Mouse (Mus musculus) thymus, postnatal 0 days (tissue): Measurements from ENCODE around the gene Ddr2. TPM values are rescaled to one million over a fixed set of nuclear protein-coding genes. Genes with fewer than 3 reads are reported as not detected.
"Not testable (repeated sequence)": the region's sequence is repeated elsewhere in the genome, so short reads cannot be mapped to it uniquely, and the experiment has no call there.

Source experiments
- DNase-seq: peaks from one replicate; pipeline ENCODE4 v3.0.0-alpha.2; 2015; ENCODE audit warnings: low spot score
- polyA plus RNA-seq: library from polyadenylated mRNA; unstranded; fragments of >200 nt; fragmentation: Nextera tagmentation; extraction: Ambion mirVana; gene quantifications from 2 replicates; pipeline ENCODE4 v1.2.1, GENCODE M21; 2015

The Ddr2 gene
- polyA plus RNA-seq, 1 experiment from 2014 or later, result 2.5 TPM

DNA sequence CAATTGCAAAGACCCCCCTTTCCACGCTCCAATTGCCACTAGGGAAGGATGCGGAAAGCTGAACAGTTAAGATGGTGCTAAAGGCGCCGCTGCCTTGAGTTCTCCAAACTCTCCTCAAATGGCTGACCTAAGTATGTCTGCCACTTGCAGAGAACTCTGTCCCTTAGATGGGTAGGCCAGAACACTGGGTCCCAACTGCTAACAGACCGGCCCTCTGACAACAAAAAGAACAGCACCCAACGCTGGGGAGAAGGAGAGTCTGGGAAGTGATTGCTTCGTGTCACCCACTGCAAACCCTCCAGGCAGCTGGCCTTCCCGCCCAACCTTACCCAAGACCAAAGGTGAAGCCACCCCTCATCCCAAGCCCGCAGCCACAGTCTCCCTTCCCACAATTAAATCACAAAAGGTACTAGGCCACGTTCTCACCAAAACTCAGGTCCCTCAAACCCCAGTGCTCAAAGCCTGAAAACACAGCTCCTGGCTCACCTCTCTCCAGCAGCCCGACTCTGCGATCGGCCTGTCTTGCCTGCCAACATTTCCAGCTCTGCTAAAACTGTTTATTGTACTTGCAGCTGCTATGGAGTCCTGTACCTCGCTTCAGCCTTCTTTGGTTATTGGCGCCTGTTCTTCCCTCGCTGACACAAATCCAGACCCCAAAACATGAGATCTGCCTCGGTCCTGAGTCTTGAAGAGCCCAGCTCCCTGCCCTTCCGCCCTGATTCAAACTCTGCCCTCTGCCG, 616 bp downstream of the Ddr2 start:
- DNase-seq, result no peak

DNA sequence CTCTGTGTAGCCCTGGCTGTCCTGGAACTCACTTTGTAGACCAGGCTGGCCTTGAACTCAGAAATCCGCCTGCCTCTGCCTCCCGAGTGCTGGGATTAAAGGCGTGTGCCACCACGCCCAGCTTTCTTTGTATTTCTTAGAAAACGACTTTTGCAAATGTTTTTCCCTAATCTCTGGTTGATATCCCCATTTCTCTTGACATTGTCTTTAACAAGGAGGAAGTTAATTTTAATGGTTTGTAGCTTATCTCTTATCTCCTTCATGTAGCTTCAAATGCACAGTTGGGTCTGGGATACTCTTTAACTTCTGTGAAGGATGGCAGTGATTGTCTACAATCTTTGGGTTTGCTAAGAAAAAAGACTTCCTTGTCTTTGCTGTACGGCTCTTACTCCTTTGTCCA, 7.7 kb downstream of the Ddr2 start:
- DNase-seq, result not testable (repeated sequence)

DNA sequence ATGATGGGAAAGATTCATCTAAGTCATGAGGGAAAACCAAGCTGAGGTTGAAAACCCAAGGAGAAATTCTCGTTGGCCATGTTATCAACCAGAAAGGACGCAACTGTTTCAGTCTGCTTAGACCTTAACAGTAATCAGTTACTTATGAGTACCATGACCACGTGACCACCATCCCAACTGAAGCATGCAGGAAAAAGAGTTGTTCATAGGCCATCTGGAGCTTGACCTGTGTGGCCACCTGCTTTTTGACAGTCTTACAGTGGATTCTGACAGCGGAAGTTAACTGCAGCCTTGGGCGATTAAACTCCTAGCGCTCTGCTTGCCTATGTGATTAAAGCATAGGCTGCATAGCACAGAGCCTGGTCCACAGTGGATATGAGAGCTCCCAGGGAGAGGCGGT, 23.9 kb downstream of the Ddr2 start:
- DNase-seq, result no peak

DNA sequence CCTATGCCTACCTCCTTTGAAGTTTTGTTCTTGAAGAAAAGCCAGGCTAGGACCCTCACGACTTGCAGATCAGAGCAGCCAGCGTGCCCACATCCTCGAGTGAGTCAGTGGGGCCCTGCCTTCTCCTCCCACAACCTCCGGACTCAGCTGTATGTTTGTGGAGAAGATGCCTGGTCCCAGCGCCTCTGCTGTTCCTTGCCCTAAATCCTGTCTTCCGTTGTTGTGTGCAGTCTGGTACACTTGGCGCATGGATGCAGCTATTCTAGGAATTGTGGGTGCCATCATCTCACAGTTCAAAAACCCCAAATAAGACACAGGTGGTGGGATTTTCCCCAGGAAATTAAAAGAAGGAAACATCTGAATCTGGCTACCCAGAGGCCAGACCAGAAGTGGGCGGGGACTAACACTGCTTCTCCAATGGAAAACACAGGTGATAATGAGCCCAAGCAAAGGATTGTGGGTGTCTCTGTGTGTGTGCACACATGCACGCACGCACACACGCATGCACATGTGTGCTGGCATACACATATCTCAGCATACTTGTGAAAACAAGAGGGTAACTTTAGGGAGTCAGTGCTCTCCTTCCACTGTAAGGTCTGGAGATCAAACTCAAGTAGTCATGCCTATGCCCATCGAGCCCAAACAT, 26.3 kb downstream of the Ddr2 start:
- no peak for DNase-seq

DNA sequence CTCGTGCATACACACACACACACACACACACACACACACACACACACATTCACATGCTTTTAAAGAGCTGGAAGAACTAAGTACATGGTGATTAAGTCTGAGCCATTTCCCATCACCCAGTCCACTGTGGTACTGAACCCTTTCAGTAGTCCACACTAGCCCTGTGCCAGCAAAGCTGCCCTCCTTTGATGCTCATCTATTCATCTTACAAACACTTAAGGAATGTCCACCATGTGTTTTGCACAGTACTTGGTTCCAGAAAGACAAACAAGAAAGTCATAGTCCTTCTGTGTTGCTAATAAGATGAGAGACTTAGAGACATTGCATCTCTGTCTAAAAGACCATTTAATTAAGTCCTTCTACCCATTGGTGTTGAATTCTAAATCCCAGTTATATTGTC, 29.7 kb downstream of the Ddr2 start:
- no peak for DNase-seq

DNA sequence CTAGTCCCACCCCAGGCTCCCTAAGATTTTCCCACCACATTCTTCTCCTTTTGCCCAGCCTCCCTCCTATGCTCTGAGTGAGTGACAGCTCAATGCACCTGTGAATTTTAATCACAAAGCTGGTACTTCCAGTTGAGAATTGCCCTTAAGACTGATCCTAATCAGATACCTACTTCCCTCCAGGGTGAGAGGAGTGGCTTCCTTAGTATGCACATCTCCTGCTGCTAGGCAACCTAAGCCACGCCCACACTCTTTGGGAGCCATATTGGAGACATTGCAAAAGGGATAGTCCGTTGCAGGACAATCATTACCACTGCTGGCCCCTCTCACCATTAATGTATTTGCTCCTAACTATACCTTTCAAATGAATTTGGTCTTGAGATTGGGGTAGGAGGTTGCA, 31.1 kb downstream of the Ddr2 start:
- no peak for DNase-seq

DNA sequence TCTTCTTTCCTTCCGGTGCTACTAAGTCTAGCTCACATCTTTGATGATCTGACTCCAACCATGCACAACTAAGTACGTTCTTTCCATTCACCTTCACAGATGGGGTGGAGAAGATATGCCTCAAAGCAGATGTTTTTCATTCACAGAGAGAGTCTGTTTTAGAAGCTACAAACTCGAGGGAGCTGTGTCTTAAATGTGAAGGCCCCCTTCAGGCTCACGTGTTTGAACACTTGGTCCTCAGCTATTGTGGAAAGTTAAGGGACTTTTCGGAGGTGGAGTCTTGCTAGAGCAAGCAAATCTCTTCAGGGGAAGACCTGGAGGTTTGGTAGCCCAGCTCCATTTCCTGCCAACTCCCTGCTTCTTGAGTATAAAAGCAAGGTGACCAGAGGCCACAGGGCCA, 34.2 kb downstream of the Ddr2 start:
- no peak for DNase-seq

DNA sequence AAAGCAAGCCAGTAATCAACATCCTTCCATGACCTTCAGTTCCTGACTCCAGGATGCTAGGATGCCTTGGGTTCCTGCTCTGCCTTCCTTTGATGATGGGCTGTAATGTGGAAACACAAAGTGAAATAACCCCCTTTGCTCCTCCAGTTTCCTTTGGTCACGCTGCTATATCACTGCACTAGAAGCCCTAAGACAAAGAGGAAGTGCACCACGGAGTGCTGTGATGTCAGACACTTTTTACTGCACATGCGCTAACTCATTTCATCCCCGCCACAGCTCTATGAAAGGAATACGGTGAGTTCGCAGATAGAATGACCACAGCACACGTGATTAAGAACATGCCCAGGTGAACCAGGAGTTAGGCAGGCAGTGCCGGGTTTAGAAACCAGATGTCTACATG, 36.8 kb downstream of the Ddr2 start:
- DNase-seq, result no peak

DNA sequence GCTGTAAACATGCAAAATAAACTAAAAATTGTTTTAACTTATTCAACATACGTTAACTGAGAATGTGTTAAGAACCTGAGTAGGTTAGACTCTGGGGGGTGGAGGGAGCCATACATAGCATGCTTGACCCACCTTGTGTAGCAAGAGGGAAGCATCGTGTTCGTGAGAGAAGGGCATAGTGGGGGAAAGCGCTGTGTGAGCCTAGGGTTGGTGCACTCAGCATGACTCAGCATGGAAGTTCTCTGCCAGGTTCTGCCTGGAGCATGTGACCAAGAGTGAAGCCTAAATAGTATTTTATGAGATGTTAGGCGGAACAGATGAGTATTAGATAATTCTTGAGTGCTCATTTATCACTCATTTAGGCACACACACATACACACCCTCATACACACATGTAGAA, 41.4 kb downstream of the Ddr2 start:
- no peak for DNase-seq

DNA sequence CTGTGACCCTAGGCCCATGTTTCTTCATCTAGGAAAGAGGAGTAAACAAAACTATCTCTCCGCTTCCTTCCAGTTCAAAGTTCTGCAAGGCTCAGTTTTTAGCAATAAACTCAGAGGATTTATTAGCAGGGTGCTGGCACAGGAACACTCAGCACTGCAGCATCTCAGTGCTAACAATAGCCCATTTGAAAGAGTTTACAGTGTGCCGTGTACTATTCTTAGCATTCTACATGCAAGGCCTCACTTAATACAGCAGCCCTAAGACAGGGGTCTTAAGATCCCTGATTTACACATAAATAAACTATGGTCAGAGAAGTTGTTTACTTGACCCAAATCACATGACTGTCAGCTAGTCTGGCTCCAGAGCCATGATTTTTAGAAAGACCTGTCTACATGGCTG, 44.6 kb downstream of the Ddr2 start:
- DNase-seq, result no peak

DNA sequence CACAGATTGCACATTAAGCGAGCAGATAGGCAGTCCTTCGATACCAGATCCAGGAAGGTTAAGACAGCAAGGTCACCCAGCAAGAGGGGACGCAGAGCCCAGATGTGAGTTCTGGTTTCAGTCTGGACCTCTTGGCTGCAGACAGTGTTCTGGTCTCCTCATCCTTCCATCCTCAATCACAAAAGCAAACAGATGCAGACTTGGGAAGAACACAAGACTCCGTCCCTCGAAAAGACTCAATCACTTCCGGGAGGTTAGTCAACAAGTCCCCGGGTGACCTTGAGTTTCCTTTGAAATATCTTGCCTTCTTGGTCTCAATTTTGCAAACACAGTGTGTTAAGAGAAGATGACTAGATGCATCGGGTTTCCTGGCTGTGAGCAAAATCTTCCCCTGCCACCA, 45.6 kb downstream of the Ddr2 start:
- DNase-seq, result no peak

DNA sequence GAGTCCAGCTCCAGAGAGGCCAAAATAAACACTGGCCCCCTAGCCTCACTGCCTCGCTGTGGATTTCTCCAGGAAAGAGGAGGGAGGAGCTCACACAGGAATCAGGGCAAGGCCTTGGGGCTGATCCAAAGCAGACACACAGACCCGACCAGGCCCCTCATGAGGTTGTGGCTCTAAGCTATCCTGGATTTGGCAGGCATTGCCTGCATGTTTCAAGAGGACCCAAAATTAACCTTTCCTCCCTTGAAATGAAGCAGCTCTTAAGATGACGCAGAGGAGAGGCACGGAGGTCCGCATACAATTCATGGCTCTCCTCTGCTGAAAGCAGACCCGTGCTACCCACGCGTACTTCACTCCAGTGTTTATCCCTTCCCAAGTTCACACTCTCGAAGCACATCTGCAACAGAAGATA, 46.5 kb downstream of the Ddr2 start:
- no peak for DNase-seq

DNA sequence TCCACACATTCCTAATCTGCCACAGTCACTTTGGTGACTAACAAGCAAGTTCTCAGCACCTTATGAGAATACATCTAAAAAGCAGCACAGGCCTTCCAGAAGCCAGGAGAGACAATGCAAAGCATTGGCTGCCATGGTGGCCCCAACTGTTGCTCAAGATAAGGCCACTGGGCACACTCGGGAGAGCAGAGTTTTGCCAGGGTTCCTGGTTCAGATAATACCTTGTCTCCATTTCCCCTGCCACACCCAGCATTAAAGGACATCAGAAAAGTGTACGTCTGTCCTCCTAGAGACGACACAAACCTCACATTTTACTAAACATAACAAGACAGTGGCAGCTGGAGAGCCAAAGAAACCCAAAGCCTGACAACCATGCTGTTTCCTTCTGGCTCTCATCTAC, 50.3 kb downstream of the Ddr2 start:
- DNase-seq, result no peak

DNA sequence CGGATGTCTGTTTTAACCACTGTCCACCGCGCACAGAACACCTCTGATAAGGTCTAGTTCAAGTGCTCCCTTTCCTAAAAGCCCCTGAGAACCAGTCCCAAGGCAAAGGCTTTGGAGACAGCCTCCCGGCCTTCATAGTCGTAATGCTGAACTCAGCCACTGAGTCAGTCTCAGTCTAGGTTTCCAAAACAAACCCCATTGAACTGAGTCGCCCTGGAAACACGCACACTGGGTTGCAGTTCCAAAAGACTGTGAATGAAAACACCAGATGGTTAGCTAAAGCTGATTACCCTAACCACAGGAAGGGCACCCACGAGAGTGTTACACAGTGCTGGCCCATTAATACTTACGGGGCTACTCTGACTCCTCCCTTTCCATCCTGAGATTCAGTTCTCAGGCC, 51.2 kb downstream of the Ddr2 start:
- no peak for DNase-seq

DNA sequence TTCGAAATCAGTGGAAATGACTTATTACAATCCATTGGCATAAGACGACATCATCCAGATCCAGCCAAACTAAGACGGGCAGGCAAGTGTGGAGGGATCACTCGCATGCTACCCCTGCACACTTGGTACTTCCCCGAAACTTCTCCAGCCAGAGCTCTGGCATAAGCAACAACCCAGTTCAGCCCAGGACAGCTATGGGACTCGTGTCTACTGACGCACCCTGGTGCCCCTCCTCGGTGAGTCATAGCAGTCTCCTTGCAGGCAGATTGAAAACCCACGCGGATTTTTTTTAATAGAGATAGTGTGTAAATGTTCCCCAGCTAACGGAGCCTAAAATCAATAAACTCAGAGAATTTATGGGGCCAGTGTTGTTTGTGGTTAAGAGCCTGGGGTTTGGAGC, 52.5 kb downstream of the Ddr2 start:
- DNase-seq, result no peak

DNA sequence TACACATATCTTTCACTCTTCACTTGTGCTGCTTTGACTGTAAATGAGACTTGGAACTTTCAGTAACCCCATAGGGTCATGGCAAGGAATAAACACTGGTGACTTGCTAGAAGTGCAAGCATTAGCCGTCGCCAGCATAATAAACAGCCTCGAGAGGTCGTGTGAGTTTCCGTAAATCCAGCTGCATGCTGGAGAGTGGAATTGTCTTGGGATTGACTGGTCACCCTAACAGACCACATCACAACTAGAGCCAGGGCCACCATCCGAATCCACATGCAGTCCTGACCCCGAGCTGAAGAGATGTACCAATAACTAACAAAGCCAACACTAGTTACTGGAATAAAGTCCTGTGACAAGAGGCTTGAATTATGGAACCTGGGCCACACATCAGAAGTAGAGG, 53.0 kb downstream of the Ddr2 start:
- no peak for DNase-seq

DNA sequence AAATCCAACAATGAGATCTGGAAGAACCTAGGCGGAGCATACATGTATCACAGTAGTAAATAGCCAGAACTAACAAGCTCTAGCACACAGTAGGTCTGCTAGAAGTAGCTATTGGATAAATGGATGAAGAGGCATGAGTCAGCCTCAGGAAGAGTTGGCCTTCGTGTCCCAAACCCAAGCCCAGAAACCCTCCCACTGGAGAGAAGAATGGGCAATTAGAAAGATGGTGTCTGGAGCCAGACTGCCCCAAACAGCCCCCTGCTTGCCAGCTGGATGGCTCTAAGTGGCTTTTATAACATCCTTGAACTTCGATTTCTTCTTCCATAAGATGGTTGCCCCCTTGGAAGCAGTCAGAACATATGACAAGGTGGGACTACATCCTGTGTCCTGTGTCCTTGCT, 53.6 kb downstream of the Ddr2 start:
- DNase-seq, result no peak

DNA sequence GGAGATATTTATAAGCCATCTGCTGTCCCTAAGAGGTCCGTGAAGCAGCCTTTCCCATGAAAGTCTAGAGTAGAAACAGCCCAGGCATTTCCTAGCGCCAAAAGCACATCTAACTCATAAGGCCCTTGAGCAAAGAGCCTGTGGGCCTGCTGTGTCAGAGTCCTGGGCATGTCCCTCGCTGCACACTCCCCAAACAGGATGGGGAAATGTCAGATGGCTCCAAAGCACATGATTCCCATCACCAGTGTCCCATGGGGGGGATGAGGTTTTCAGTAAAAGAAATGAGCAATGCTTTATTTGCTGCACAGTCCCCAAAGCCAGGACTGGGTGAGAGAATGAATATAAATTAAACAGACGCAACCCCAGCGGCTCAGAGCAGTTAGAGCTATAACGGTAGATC, 54.3 kb downstream of the Ddr2 start:
- no peak for DNase-seq

DNA sequence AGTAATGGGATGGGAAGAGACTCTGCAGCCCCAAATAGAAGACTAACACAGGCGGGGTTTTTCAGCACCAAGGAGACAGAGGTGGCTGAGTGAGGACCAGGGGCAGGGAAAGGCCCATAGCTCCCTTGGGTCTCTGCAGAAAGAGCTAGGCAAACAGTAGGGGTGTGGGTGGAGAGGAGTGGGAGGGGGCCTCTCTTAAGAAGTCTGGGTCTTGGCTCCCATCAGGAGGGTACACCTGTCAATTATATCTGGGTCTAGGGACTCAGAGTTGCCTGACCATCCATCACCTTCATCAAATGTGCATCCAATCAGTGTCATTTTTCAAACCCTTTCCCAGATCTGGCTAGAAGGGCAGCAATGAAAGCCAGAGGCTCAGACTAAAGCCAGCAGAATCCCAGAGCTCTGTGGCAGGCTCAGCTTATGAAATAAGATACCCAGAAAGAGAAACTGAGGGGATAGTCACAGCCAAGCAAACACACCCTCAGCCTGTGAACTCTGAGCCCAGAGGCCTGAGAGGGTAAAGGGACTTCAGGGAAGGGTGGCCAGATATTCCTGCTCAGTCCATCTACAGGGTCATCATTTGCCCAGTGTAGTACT, 58.0 kb downstream of the Ddr2 start:
- no peak for DNase-seq

DNA sequence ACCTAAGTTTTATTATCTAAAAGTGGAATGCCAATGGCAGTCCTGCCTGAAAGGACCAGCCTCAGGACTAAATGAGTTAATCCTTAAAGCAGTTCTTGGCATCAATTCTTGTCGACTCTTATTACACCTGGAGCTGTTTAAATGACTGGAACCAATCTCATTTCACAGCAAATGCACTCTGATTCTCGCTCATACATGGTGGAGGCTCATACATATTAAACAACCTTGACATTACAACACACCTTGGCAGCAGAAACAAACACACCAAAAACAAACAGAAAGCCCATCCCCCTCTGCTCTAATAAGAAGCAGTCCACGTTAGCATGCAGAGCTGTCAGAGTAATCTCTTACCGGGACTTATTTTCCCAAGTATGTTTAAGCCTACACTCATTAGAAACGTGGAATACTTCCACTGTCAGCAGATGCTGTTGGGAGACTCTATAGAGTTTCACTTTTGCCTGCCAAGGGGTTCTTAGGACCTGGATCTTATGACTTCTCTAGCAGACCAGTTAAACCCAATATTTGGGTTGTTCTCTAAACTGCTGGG, 58.9 kb downstream of the Ddr2 start:
- no peak for DNase-seq

DNA sequence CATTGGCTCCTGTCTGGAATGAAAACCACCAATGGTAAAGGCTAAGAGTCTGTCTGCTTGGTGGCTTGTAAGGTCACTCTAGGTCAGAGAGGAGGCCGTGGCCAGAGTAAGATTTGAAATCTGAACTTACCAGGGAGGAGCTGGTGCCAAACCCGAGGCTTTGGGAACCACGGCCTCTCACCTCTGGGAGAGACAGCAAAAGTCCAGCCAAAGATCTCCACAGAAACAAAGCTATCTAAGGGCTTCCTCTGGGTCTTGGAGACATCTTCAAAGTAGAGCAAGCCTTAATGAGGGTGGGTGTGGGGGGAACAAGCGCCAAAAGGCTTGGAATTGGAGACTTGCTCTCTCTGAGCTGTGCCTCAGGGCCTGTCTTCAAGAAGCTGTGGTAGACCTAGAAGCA, 62.1 kb downstream of the Ddr2 start:
- no peak for DNase-seq

DNA sequence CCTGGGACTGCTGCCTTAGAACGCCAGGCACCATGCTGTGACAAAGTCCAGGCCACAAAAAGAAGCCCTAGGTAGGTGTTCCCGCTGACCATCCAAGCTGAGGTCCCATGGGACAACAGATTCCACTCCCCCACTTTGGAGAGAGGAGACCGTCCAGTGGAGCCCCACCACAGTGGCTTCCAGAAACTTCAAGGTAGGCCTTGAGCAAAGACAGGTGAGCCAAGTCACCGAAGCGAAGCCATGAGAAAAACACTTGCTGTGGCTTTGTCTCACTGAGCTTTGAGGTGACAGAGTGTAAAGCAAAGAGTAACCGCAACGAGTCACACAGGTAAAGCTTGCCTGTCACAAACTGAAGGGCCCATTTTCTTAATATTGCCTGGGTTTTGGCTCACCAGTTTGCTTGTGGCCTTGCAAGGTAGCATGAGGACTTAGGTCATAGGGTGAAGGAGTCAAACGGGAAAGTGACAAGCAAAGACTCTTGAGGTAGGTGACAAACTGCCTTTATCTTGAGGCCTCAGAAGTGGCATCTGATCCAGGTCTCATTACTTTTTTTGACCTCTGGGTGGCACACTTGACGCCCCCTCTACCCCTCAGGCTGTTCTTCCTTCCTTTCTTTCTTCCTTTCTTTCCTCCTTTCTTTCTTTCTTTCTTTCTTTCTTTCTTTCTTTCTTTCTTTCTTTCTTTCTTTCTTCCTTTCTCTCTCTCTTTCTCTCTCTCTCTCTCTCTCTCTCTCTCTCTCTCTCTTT, 65.7 kb downstream of the Ddr2 start:
- DNase-seq, result no peak
